Mouse (Mus musculus) embryo, embryonic 10.5 days (tissue): ENCODE measurements around the gene Ank.
A peak's percentile ranks its signal among the peaks of the same experiment; 100 is the strongest.
"Not testable (repeated sequence)": the region's sequence is repeated elsewhere in the genome, so short reads cannot be mapped to it uniquely, and the experiment has no call there.

Experiments
- DNase-seq: peaks from one replicate; pipeline ENCODE4 v3.0.0-alpha.2; 2015; ENCODE audit warnings: low spot score

The Ank gene

GRCm38 (mm10) chr15:27467641-27468040 is 1.2 kb downstream of the Ank start:
- no peak for DNase-seq

GRCm38 (mm10) chr15:27468822-27469488 is 2.5 kb downstream of the Ank start:
- DNase-seq: no peak

GRCm38 (mm10) chr15:27470346-27470745 is 3.9 kb downstream of the Ank start:
- not testable (repeated sequence) for DNase-seq

- no peak for DNase-seq
Observed at GRCm38 (mm10) chr15:27472315-27472714, 5.8 kb downstream of the Ank start.

GRCm38 (mm10) chr15:27475988-27476387 is 9.5 kb downstream of the Ank start:
- DNase-seq: no peak

- DNase-seq: no peak
Observed at GRCm38 (mm10) chr15:27476671-27477070, 10.2 kb downstream of the Ank start.

GRCm38 (mm10) chr15:27477159-27477558 is 10.7 kb downstream of the Ank start:
- DNase-seq: no peak

GRCm38 (mm10) chr15:27477630-27478029 is 11.2 kb downstream of the Ank start:
- DNase-seq: no peak

- no peak for DNase-seq
Observed at GRCm38 (mm10) chr15:27480333-27481015, 14.0 kb downstream of the Ank start.

GRCm38 (mm10) chr15:27481956-27482355 is 15.5 kb downstream of the Ank start:
- no peak for DNase-seq

- no peak for DNase-seq
Observed at GRCm38 (mm10) chr15:27483183-27483582, 16.7 kb downstream of the Ank start.

GRCm38 (mm10) chr15:27485567-27486278 is 19.2 kb downstream of the Ank start:
- DNase-seq: no peak

- DNase-seq: no peak
Observed at GRCm38 (mm10) chr15:27486279-27486618, 19.8 kb downstream of the Ank start.

- DNase-seq: no peak
Observed at GRCm38 (mm10) chr15:27487059-27487458, 20.6 kb downstream of the Ank start.

- DNase-seq: no peak
Observed at GRCm38 (mm10) chr15:27488042-27488441, 21.6 kb downstream of the Ank start.

- DNase-seq: no peak
Observed at GRCm38 (mm10) chr15:27490676-27491075, 24.2 kb downstream of the Ank start.

- no peak for DNase-seq
Observed at GRCm38 (mm10) chr15:27491425-27492070, 25.1 kb downstream of the Ank start.

GRCm38 (mm10) chr15:27492156-27492555 is 25.7 kb downstream of the Ank start:
- DNase-seq: no peak

- no peak for DNase-seq
Observed at GRCm38 (mm10) chr15:27492734-27493133, 26.3 kb downstream of the Ank start.

GRCm38 (mm10) chr15:27493516-27493915 is 27.0 kb downstream of the Ank start:
- peak; percentile 38 for DNase-seq

- DNase-seq: peak; percentile 59
Observed at GRCm38 (mm10) chr15:27495981-27496401, 29.5 kb downstream of the Ank start.

- DNase-seq: no peak
Observed at GRCm38 (mm10) chr15:27496596-27497299, 30.3 kb downstream of the Ank start.
